Mouse (Mus musculus) stomach, embryonic 15.5 days (tissue): ENCODE measurements around the gene Fam131a. TPM values are rescaled to one million over a fixed set of nuclear protein-coding genes. Genes with fewer than 3 reads are reported as not detected.

Experiments used
- ATAC-seq: fragments of 200-750 bp; cut with Nextera tagmentation; 2 replicates; pipeline ENCODE4 v1.8.0; 2017; ENCODE audit warnings: low read depth, moderate number of reproducible peaks, moderate TSS enrichment; ENCODE audit not compliant: insufficient read depth, low FRiP score
- H3K27ac ChIP-seq: fragments of 300-500 bp; sonication (generic); 2 replicates; pipeline ENCODE4 v1.5.1; 2015; ENCODE audit warnings: mild to moderate bottlenecking, inconsistent platforms
- H3K27me3 ChIP-seq: fragments of 300-500 bp; sonication (generic); replicated peaks from 2 replicates; pipeline ENCODE4 v1.6.1; 2015; ENCODE audit warnings: inconsistent platforms
- H3K36me3 ChIP-seq: fragments of 300-500 bp; sonication (generic); 2 replicates; pipeline ENCODE4 v1.6.1; 2015; ENCODE audit warnings: inconsistent platforms
- H3K4me1 ChIP-seq: fragments of 300-500 bp; sonication (generic); 2 replicates; pipeline ENCODE4 v1.6.1; 2015; ENCODE audit warnings: inconsistent platforms
- H3K4me2 ChIP-seq: fragments of 300-500 bp; sonication (generic); 2 replicates; pipeline ENCODE4 v1.6.1; 2015; ENCODE audit warnings: mild to moderate bottlenecking, inconsistent platforms
- H3K4me3 ChIP-seq: fragments of 300-500 bp; sonication (generic); replicated peaks from 2 replicates; pipeline ENCODE4 v1.5.1; 2015; ENCODE audit warnings: inconsistent platforms
- H3K9ac ChIP-seq: fragments of 300-500 bp; sonication (generic); 2 replicates; pipeline ENCODE4 v1.6.1; 2015; ENCODE audit warnings: inconsistent platforms
- H3K9me3 ChIP-seq: fragments of 300-500 bp; sonication (generic); 2 replicates; pipeline ENCODE4 v1.6.1; 2016; ENCODE audit warnings: inconsistent platforms
- WGBS: fragments of 180-500 bp; shearing (Covaris S2); methylation state at CpG from one replicate; pipeline ENCODE4 v1.1.7; 2015; 5-methylcytosine and 5-hydroxymethylcytosine counted together
- polyA plus RNA-seq: library from polyadenylated mRNA; unstranded; fragments of >200 nt; fragmentation: Nextera tagmentation; extraction: Ambion mirVana; gene quantifications from 2 replicates; pipeline ENCODE4 v1.2.1, GENCODE M21; 2015

The Fam131a gene
- polyA plus RNA-seq, 1 experiment from 2014 or later, result 9.1 TPM

DNA sequence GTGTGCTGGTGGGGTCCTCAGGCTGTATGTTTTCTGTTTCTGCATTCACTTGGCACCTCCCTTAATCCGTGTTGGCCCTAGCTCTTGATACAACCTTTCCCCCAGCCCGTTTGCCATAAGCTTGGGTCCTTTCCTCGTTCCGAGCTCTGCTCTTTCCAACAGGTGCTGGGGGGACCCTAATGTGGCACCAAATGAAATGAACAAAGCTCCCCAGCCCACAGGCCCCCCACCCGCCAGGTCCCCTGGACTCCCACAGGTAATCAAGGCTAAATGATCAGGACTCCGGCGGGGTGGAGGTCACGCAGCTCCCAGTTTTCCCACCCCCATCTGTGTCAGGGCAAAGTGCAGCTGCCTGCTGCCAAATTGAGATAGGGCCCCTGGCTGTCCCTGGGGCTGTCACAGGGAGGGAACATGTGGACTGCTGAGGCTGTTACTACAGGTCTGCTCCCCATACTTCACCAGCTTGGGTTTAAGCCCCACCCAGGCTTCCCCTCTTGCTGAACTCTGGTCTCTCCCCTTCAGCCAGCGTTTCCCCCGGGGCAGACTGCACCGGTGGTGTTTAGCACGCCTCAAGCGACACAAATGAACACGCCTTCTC, 19.2 kb upstream of the Fam131a start:
- Histone ChIP-seq H3K9ac (peak overlapping the region; percentile 78), H3K4me2 (peak overlapping the region; percentile 89), H3K9me3 (no peaks in the 10 kb centered on the region), H3K4me3 (peak overlapping the region; percentile 88), H3K27me3 (no peaks in the 10 kb centered on the region), H3K4me1 (peaks cover 21% of the 10 kb centered on the region), H3K27ac (peak overlapping the region; percentile 95), H3K36me3 (peaks cover 36% of the 10 kb centered on the region)
- ATAC-seq, result peak; percentile 51
- 5% methylated on average over 14 of the region's 14 CpGs for WGBS

GRCm38 (mm10) chr16:20675213-20675612, 17.8 kb upstream of the Fam131a start:
- Histone ChIP-seq H3K27me3 (no peaks in the 10 kb centered on the region), H3K27ac (no peak overlapping the region), H3K9me3 (no peaks in the 10 kb centered on the region), H3K36me3 (peaks cover 49% of the 10 kb centered on the region), H3K9ac (no peak overlapping the region), H3K4me2 (no peak overlapping the region), H3K4me3 (peak overlapping the region; percentile 88; the same call in 1 of the 2 replicates), H3K4me1 (peaks cover 21% of the 10 kb centered on the region)
- ATAC-seq, result no peak
- WGBS, result 86% methylated on average over 6 of the region's 6 CpGs

DNA sequence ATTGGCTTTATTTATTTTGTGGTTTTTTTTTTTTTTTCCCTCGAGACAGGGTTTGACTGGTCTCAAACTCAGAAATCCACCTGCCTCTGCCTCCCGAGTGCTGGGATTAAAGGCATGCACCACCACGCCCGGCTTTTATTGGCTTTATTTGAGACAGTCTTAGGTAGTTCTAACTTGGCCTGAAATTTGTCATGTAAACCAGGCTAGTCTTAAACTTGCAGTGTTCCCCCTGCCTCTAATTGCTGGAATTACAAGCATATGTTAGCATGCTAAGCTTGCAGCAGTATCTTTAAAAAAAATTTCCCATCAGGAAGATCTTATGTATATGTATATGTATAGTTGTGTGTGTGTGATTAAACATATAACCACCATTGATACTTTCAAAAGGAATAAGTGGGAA, 16.3 kb upstream of the Fam131a start:
- peaks cover 21% of the 10 kb centered on the region for H3K4me1 ChIP-seq
- H3K4me2 ChIP-seq, result no peak overlapping the region
- H3K4me3 ChIP-seq, result no peak overlapping the region
- H3K27ac ChIP-seq, result no peak overlapping the region
- WGBS, result 70% methylated on average over 4 of the region's 4 CpGs
- peaks cover 62% of the 10 kb centered on the region for H3K36me3 ChIP-seq
- H3K27me3 ChIP-seq, result no peaks in the 10 kb centered on the region
- no peak overlapping the region for H3K9ac ChIP-seq
- H3K9me3 ChIP-seq, result no peaks in the 10 kb centered on the region
- no peak for ATAC-seq

GRCm38 (mm10) chr16:20677380-20677779, 15.7 kb upstream of the Fam131a start:
- Histone ChIP-seq H3K4me1 (peaks cover 21% of the 10 kb centered on the region), H3K27me3 (no peaks in the 10 kb centered on the region), H3K9me3 (no peaks in the 10 kb centered on the region), H3K4me3 (no peak overlapping the region), H3K9ac (no peak overlapping the region), H3K36me3 (peaks cover 69% of the 10 kb centered on the region), H3K4me2 (no peak overlapping the region), H3K27ac (no peak overlapping the region)
- no peak for ATAC-seq
- WGBS, result 76% methylated on average over 5 of the region's 5 CpGs

DNA sequence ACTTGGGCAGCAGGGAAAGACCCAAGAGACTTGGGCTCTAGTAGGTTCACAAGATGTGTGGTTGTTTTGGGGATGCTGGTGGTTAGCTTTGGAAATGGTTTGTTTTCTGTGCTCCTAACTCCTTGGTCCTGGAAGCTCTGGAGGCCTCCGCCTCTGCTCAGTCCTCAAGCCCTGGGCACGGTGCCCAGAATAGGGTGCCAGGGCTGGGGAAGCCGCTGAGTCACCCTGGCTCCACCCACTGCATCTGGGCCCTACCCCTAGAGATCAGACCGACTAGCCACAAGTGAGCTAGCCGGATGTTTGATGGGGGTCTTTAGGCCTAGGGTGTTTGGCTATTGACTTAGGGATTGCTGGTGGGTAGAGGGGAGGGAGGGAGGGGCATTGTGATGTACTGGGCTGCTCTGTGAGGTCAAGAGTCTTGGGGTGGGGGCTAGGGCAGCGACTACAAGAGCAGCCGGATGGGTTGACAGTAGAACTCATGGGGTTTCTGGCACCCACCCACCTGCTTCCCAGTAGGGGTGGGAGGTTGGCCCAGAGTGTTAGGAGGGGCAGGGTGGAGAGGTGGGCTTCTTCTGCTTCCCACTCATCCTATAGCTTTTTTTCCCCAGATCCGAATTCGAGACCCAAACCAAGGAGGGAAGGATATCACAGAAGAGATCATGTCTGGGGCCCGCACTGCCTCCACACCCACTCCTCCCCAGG, 14.9 kb upstream of the Fam131a start:
- Histone ChIP-seq H3K27me3 (no peaks in the 10 kb centered on the region), H3K27ac (no peak overlapping the region), H3K36me3 (peaks cover 76% of the 10 kb centered on the region), H3K4me1 (peaks cover 21% of the 10 kb centered on the region), H3K4me3 (no peak overlapping the region), H3K9ac (no peak overlapping the region), H3K9me3 (no peaks in the 10 kb centered on the region), H3K4me2 (no peak overlapping the region)
- 0 out of 2 replicates have a peak, but pooled peaks have one; percentile 33 for ATAC-seq
- whole genome bisulfite sequencing, result 68% methylated on average over 10 of the region's 10 CpGs

DNA sequence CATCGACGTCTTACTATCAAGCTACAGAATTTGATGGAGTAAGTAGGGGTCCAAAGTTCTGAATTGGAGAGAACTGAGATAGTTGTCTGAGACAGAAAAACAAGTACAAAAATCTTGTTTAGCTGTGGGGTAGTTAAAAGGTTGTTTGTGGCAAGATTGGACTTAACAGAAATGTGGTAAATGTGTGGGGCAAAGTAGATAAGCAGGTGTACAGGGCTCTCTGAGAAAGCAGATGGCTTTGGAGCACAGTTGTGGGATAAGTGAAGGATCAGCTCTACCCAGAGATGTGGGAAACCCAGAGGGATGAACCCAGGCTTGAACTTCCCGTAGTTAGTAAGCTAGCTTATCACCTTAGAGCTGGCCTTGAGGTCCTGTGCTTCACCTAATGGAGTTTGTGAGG, 2.3 kb upstream of the Fam131a start:
- Histone ChIP-seq H3K9ac (no peak overlapping the region), H3K4me1 (peaks cover 17% of the 10 kb centered on the region), H3K36me3 (peaks cover 59% of the 10 kb centered on the region), H3K27me3 (0 out of 2 replicates have a peak, but pooled peaks cover under 1% of the 10 kb centered on the region), H3K4me3 (no peak overlapping the region), H3K9me3 (no peaks in the 10 kb centered on the region), H3K4me2 (no peak overlapping the region), H3K27ac (no peak overlapping the region)
- ATAC-seq, result no peak
- 83% methylated on average over 3 of the region's 3 CpGs for WGBS

GRCm38 (mm10) chr16:20691617-20692016, 1.4 kb upstream of the Fam131a start:
- Histone ChIP-seq H3K27me3 (0 out of 2 replicates have a peak, but pooled peaks cover 5% of the 10 kb centered on the region), H3K27ac (no peak overlapping the region), H3K9me3 (no peaks in the 10 kb centered on the region), H3K9ac (no peak overlapping the region), H3K4me1 (peaks cover 22% of the 10 kb centered on the region), H3K4me3 (no peak overlapping the region), H3K36me3 (peaks cover 51% of the 10 kb centered on the region), H3K4me2 (no peak overlapping the region)
- 85% methylated on average over 1 of the region's 1 CpGs for WGBS
- ATAC-seq, result no peak

DNA sequence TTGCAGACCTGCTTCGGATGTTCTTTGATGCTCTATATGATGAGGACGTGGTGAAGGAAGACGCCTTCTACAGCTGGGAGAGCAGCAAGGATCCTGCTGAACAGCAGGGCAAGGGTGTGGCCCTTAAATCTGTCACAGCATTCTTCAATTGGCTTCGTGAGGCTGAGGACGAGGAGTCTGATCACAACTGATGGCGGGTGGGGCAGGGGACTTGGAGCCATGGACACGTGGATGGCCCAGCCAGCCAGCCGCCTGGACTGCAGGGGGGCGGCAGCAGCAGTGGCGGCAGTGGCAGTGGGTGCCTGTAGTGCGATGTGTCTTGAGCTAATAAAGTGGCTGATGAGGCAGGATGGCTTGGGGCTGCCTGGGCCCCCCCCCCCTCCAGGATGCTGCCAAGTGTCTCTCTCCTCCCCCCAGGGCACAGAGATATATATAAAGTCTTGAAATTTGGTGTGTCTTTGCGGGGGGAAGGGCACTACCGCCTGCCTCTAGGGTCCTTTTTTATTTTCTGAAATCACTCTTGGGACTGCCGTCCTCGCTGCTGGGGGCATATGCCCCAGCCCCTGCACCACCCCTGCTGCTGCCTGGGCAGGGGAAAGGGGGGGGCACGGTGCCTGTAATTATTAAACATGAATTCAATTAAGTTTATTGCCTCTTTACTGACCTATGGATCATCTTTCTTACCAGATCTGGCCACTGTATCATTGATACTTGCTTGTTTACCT, 638 bp upstream of the Fam131a start:
- Histone ChIP-seq H3K27ac (no peak overlapping the region; the same call in 1 of the 2 replicates), H3K4me1 (peaks cover 22% of the 10 kb centered on the region), H3K4me3 (peak overlapping the region; percentile 59; the same call in 1 of the 2 replicates), H3K9ac (no peak overlapping the region), H3K36me3 (peaks cover 43% of the 10 kb centered on the region), H3K9me3 (no peaks in the 10 kb centered on the region), H3K4me2 (peak overlapping the region; percentile 86), H3K27me3 (0 out of 2 replicates have a peak, but pooled peaks cover 5% of the 10 kb centered on the region)
- 45% methylated on average over 16 of the region's 16 CpGs for WGBS
- ATAC-seq, result no peak

GRCm38 (mm10) chr16:20694781-20695180, 1.7 kb downstream of the Fam131a start:
- H3K36me3 ChIP-seq, result peaks cover 20% of the 10 kb centered on the region
- H3K9me3 ChIP-seq, result no peaks in the 10 kb centered on the region
- ATAC-seq, result no peak
- H3K4me2 ChIP-seq, result peak overlapping the region; percentile 68
- H3K4me3 ChIP-seq, result 0 out of 2 replicates have a peak overlapping the region, but pooled peaks have one; percentile 36
- 0 out of 2 replicates have a peak, but pooled peaks cover 5% of the 10 kb centered on the region for H3K27me3 ChIP-seq
- no peak overlapping the region for H3K9ac ChIP-seq
- WGBS, result 69% methylated on average over 8 of the region's 8 CpGs
- H3K27ac ChIP-seq, result peak overlapping the region; percentile 59; the same call in 1 of the 2 replicates
- H3K4me1 ChIP-seq, result peaks cover 22% of the 10 kb centered on the region

DNA sequence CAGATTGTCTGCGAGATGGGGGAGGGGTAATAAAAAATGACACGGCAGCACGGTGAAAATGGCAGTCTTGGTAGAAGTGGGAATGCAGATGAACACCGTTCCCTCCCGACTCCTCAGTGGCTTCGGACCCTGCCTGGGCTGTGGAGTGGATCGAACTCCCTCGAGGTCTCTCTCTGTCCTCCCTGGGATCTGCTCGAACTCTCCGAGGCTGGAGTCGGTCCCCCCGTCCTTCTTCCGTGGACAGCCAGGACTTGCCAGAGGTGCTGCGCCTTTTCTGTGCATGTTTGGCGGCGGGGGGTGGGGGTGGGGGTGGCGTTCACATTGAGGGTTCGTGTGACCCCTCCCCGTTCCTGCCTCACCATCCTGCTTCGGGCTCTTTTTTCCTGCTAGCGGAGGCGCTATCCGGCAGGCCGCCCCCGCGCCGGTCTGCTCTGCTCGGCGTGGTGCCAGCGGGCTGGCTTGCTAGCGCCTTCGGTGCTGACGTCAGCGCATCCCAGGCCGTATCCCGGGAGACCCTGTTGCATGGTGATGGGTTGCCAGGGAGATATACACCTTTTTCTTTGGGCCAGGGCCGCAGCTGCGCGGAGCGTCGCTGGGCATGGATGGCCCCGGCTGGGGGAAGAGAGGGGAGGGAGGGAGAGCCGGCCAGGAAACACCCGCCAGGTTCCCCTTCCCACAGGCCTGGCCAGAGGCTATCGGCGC, 2.7 kb downstream of the Fam131a start:
- peaks cover 22% of the 10 kb centered on the region for H3K4me1 ChIP-seq
- peak overlapping the region; percentile 68 for H3K4me2 ChIP-seq
- H3K9ac ChIP-seq, result peak overlapping the region; percentile 22; the same call in 1 of the 2 replicates
- ATAC-seq, result peak; percentile 71; the same call in 1 of the 2 replicates
- peaks cover 10% of the 10 kb centered on the region for H3K36me3 ChIP-seq
- H3K4me3 ChIP-seq, result peak overlapping the region; percentile 36
- 3% methylated on average over 45 of the region's 46 CpGs for WGBS
- H3K9me3 ChIP-seq, result no peaks in the 10 kb centered on the region
- H3K27me3 ChIP-seq, result 0 out of 2 replicates have a peak, but pooled peaks cover 5% of the 10 kb centered on the region
- H3K27ac ChIP-seq, result 0 out of 2 replicates have a peak overlapping the region, but pooled peaks have one; percentile 22

DNA sequence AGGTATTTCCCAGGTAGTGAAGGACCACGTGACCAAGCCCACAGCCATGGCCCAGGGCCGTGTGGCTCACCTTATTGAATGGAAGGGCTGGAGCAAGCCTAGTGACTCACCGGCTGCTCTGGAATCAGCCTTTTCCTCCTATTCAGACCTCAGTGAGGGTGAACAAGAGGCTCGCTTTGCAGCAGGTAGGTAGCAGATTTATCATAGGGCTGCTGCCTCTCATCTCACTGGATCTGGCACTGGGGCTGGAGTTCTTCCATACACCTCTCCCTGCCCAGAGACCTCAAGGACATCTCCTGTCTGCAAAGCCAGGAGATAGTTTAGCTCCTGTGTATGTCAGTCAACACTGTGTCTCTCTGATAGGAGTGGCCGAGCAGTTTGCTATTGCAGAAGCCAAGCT, 6.2 kb downstream of the Fam131a start:
- WGBS, result 73% methylated on average over 5 of the region's 5 CpGs

More for the DNA sequence above, 6.2 kb downstream of the Fam131a start:
- H3K4me1 ChIP-seq, result peaks cover 33% of the 10 kb centered on the region
- H3K4me3 ChIP-seq, result no peak overlapping the region
- ATAC-seq, result no peak
- no peak overlapping the region for H3K27ac ChIP-seq
- H3K27me3 ChIP-seq, result 0 out of 2 replicates have a peak, but pooled peaks cover 5% of the 10 kb centered on the region
- no peak overlapping the region for H3K9ac ChIP-seq
- H3K36me3 ChIP-seq, result peaks cover 4% of the 10 kb centered on the region; the same call in 1 of the 2 replicates
- no peak overlapping the region for H3K4me2 ChIP-seq
- H3K9me3 ChIP-seq, result no peaks in the 10 kb centered on the region
